Comparison of ENCODE assay signal across 10 mouse cellular contexts in the genomic region with DNA sequence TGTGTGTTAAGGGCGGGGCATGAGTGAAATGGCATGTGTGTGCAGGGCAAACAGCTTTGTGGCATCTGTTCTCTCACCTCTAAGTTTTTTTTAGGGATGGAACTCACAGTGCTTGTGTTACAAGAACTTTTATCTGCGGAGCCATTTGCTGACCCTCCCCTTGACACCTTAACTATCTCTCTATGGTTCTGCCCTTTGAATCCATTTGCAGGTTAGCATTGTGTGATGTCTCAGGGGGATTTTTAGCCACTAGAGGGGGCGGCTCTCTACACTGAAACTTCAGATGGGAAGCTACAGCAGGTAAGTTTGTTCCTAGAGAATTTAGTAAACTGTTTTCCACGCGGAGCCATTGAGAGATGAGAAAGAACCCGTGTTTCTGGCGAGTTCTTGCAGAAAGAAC. TPM values are rescaled to one million over a fixed set of nuclear protein-coding genes. Genes with fewer than 3 reads are reported as not detected.
DNase-seq lines count a peak whose midpoint lies in the region; ATAC-seq and TF ChIP-seq lines count a peak whose summit lies in the region.
"Had no signal": no experiment of that assay in that cellular context is flagged by ENCODE, and none has a peak within 500 bp of the region (broad histone marks: within the 10 kb centered on the region; RNA-seq: fewer than 3 reads in every experiment).

No protein-coding gene starts in this region.

- H3K27me3 ChIP-seq in lung, embryonic 14.5 days (ENCODE audit: insufficient read depth, low read length) = peaks cover 10% of the 10 kb centered on the region; the same call in 1 of the 2 replicates
- H3K27me3 ChIP-seq in splenic B cell, adult 2 months (ENCODE audit: control insufficient read depth, insufficient read depth, low read length, poor library complexity, severe bottlenecking) = no peaks in the 10 kb centered on the region; the same call in 1 of the 2 replicates

- no peak overlapping the region for H3K9ac ChIP-seq in lung, embryonic 14.5 days
- H3K9ac ChIP-seq: stomach, embryonic 15.5 days had no signal

- no peak for ATAC-seq in lung, embryonic 14.5 days (ENCODE audit: insufficient read depth)
- ATAC-seq in erythroblast, adult 5-6 weeks (replicated peaks; ENCODE audit: low FRiP score, poor library complexity, severe bottlenecking) = no peak

- H3K36me3 ChIP-seq in lung, embryonic 14.5 days (ENCODE audit: insufficient read depth) = no peaks in the 10 kb centered on the region
- no peaks in the 10 kb centered on the region for H3K36me3 ChIP-seq in splenic B cell, adult 2 months (ENCODE audit: control insufficient read depth, insufficient read depth, low read length, poor library complexity, severe bottlenecking)
- H3K36me3 ChIP-seq: G1E; stomach, embryonic 15.5 days had no signal

- no peak overlapping the region for H3K4me3 ChIP-seq in lung, embryonic 14.5 days (ENCODE audit: low read depth, low read length)
- H3K4me3 ChIP-seq in lung, adult 2 months (replicated peaks; ENCODE audit: extremely low read depth, low read depth, low read length) = no peak overlapping the region
- H3K4me3 ChIP-seq: stomach, embryonic 15.5 days had no signal

- DNase-seq in cerebellum, postnatal 14 days = peak; percentile 22 to 34
- DNase-seq in cerebellum, adult 9-11 months = no peak
- DNase-seq in lung, embryonic 14.5 days = peak; percentile 40
- DNase-seq in lung, adult 2 months = no peak
- peak; percentile 45 to 63 for DNase-seq in kidney, postnatal 4 days
- peak; percentile 57 for DNase-seq in splenic B cell, adult 2 months (ENCODE audit: low read depth, low spot score)
- no peak for DNase-seq in urinary bladder, postnatal 4 days (ENCODE audit: low spot score in 2 of 2)

- 17% methylated on average over 7 of the region's 7 CpGs for WGBS in lung, embryonic 14.5 days
- whole genome bisulfite sequencing in lung, adult 2 months = 24% methylated on average over 7 of the region's 7 CpGs

- H3K4me1 ChIP-seq in lung, embryonic 14.5 days (ENCODE audit: insufficient read depth) = no peaks in the 10 kb centered on the region
- no peaks in the 10 kb centered on the region for H3K4me1 ChIP-seq in lung, adult 2 months (ENCODE audit: control insufficient read depth, insufficient read depth, low read length)
- H3K4me1 ChIP-seq: stomach, embryonic 15.5 days had no signal

- peak; percentile 48 for TF ChIP-seq CTCF in lung, embryonic 14.5 days (IDR thresholded peaks at IDR 0.05; ENCODE audit: low read depth)
- TF ChIP-seq CTCF in lung, adult 2 months (IDR thresholded peaks at IDR 0.05; ENCODE audit: insufficient read depth, low read length) = no peak

- no peak overlapping the region for H3K4me2 ChIP-seq in lung, embryonic 14.5 days
- H3K4me2 ChIP-seq: stomach, embryonic 15.5 days had no signal

- no peak for TF ChIP-seq POLR2A in lung, adult 2 months (IDR thresholded peaks at IDR 0.05; ENCODE audit: borderline replicate concordance, extremely low read depth, low read depth, low read length)

- no peaks in the 10 kb centered on the region for H3K9me3 ChIP-seq in lung, embryonic 14.5 days (ENCODE audit: low read depth, low read length)
- H3K9me3 ChIP-seq: G1E; stomach, embryonic 15.5 days had no signal

- H3K27ac ChIP-seq in lung, embryonic 14.5 days (ENCODE audit: low read depth) = no peak overlapping the region
- H3K27ac ChIP-seq: stomach, embryonic 15.5 days had no signal

RNA-seq across cellular contexts. Expression of a gene that starts 32.1 kb away (rescaled TPM):
- polyA plus RNA-seq in lung, embryonic 14.5 days (2014; fragmentation: Nextera tagmentation; extraction: Ambion mirVana) = not detected in 2 replicates
- polyA plus RNA-seq in lung, adult 2 months (2012; rRNA removed) = not detected in 2 replicates
- total RNA-seq in erythroblast, adult 5-6 weeks (2015; ENCODE audit: low replicate concordance) = not detected in 2 replicates
- total RNA-seq in erythroblast, adult 5-6 weeks (2017; ENCODE audit: low replicate concordance) = not detected in 2 replicates
- total RNA-seq: G1E had no signal
- polyA plus RNA-seq: G1E; stomach, embryonic 15.5 days had no signal

Comparison
In these comparisons a context has a peak if more than half of its experiments do, and no peak if none do; other contexts are left out.
1. DNase-seq: peak in cerebellum, postnatal 14 days (2 of 2), lung, embryonic 14.5 days (single experiment), kidney, postnatal 4 days (2 of 2) and splenic B cell, adult 2 months (single experiment); none in cerebellum, adult 9-11 months (single experiment), lung, adult 2 months (single experiment) and urinary bladder, postnatal 4 days (0 of 2).